Mouse (Mus musculus) limb, embryonic 11.5 days (tissue): ENCODE results near the gene Pop5. TPM values are rescaled to one million over a fixed set of nuclear protein-coding genes. Genes with fewer than 3 reads are reported as not detected.

Source experiments
- ATAC-seq: fragments of 200-750 bp; cut with Nextera tagmentation; 2 replicates; pipeline ENCODE4 v1.8.0; 2017; ENCODE audit warnings: low read depth; ENCODE audit not compliant: insufficient number of reproducible peaks, low FRiP score, low TSS enrichment
- DNase-seq: peaks from one replicate; pipeline ENCODE4 v3.0.0-alpha.2; 2015; ENCODE audit warnings: low spot score
- H3K27ac ChIP-seq: fragments of 300-500 bp; sonication (generic); replicated peaks from 2 replicates; pipeline ENCODE4 v1.5.1; 2014; ENCODE audit warnings: low read depth, mild to moderate bottlenecking, low read length
- H3K27me3 ChIP-seq: fragments of 300-500 bp; sonication (generic); 2 replicates; pipeline ENCODE4 v1.6.1; 2014; ENCODE audit warnings: mild to moderate bottlenecking, low read length, mixed read lengths; ENCODE audit not compliant: control insufficient read depth, insufficient read depth
- H3K36me3 ChIP-seq: fragments of 300-500 bp; sonication (generic); 2 replicates; pipeline ENCODE4 v1.6.1; 2014; ENCODE audit warnings: mild to moderate bottlenecking, low read length, moderate library complexity, mixed read lengths; ENCODE audit not compliant: control insufficient read depth, insufficient read depth
- H3K4me1 ChIP-seq: fragments of 300-500 bp; sonication (generic); 2 replicates; pipeline ENCODE4 v1.6.1; 2014; ENCODE audit warnings: low read length, mixed read lengths; ENCODE audit not compliant: control insufficient read depth, insufficient read depth
- H3K4me2 ChIP-seq: fragments of 300-500 bp; sonication (generic); 2 replicates; pipeline ENCODE4 v1.6.1; 2014; ENCODE audit warnings: low read depth, mild to moderate bottlenecking, moderate library complexity; ENCODE audit not compliant: severe bottlenecking
- H3K4me3 ChIP-seq: fragments of 300-500 bp; sonication (generic); 2 replicates; pipeline ENCODE4 v1.5.1; 2014; ENCODE audit warnings: low read depth, low read length
- H3K9ac ChIP-seq: fragments of 300-500 bp; sonication (generic); 2 replicates; pipeline ENCODE4 v1.6.1; 2014; ENCODE audit warnings: mild to moderate bottlenecking, low read length
- H3K9me3 ChIP-seq: fragments of 300-500 bp; sonication (generic); 2 replicates; pipeline ENCODE4 v1.6.1; 2016; ENCODE audit warnings: low read length; ENCODE audit not compliant: control insufficient read depth
- WGBS: fragments of 180-500 bp; shearing (Covaris S2); extraction: QIAGEN DNeasy Blood & Tissue Kit; methylation state at CpG from one replicate; pipeline ENCODE4 v1.1.7; 2014; 5-methylcytosine and 5-hydroxymethylcytosine counted together
- polyA plus RNA-seq: library from polyadenylated mRNA; unstranded; fragments of >200 nt; fragmentation: Nextera tagmentation; extraction: Ambion mirVana; gene quantifications from 2 replicates; pipeline ENCODE4 v1.2.1, GENCODE M21; 2014

The Pop5 gene
- polyA plus RNA-seq, 1 experiment from 2014 or later: 123 TPM

GRCm38 (mm10) chr5:115262502-115263291, 27.1 kb downstream of the Pop5 start:
- 92% methylated on average over 14 of the region's 14 CpGs for WGBS
- Histone ChIP-seq H3K9ac (no peak overlapping the region), H3K4me1 (peaks cover 4% of the 10 kb centered on the region; the same call in 1 of the 2 replicates), H3K27ac (no peak overlapping the region), H3K36me3 (peaks cover 19% of the 10 kb centered on the region), H3K27me3 (no peaks in the 10 kb centered on the region), H3K9me3 (no peaks in the 10 kb centered on the region), H3K4me3 (no peak overlapping the region), H3K4me2 (no peak overlapping the region)
- DNase-seq: no peak
- ATAC-seq: no peak

GRCm38 (mm10) chr5:115266340-115266739, 30.7 kb downstream of the Pop5 start:
- Histone ChIP-seq H3K4me2 (0 out of 2 replicates have a peak overlapping the region, but pooled peaks have one; percentile 10), H3K4me3 (no peak overlapping the region), H3K4me1 (peaks cover 7% of the 10 kb centered on the region), H3K27ac (0 out of 2 replicates have a peak overlapping the region, but pooled peaks have one; percentile 6), H3K9me3 (no peaks in the 10 kb centered on the region), H3K36me3 (peaks cover 7% of the 10 kb centered on the region), H3K27me3 (no peaks in the 10 kb centered on the region), H3K9ac (no peak overlapping the region)
- WGBS: 88% methylated on average over 5 of the region's 5 CpGs
- no peak for DNase-seq
- ATAC-seq: no peak

- Histone ChIP-seq H3K36me3 (peaks cover 7% of the 10 kb centered on the region), H3K9me3 (no peaks in the 10 kb centered on the region), H3K27ac (0 out of 2 replicates have a peak overlapping the region, but pooled peaks have one; percentile 6), H3K27me3 (no peaks in the 10 kb centered on the region), H3K4me1 (peaks cover 7% of the 10 kb centered on the region), H3K4me2 (no peak overlapping the region), H3K9ac (no peak overlapping the region), H3K4me3 (no peak overlapping the region)
- WGBS: 89% methylated on average over 8 of the region's 8 CpGs
- ATAC-seq (no peak), DNase-seq (no peak)
Measured at GRCm38 (mm10) chr5:115266787-115267468, 31.3 kb downstream of the Pop5 start.

- ATAC-seq (no peak), DNase-seq (no peak)
- no peak overlapping the region; the same call in 1 of the 2 replicates for H3K27ac ChIP-seq
- H3K27me3 ChIP-seq: no peaks in the 10 kb centered on the region
- no peak overlapping the region for H3K4me2 ChIP-seq
- H3K4me1 ChIP-seq: peaks cover 7% of the 10 kb centered on the region
- H3K4me3 ChIP-seq: no peak overlapping the region
- no peak overlapping the region for H3K9ac ChIP-seq
- 86% methylated on average over 3 of the region's 3 CpGs for WGBS
- peaks cover 7% of the 10 kb centered on the region for H3K36me3 ChIP-seq
- no peaks in the 10 kb centered on the region for H3K9me3 ChIP-seq
Measured at GRCm38 (mm10) chr5:115267469-115268045, 31.9 kb downstream of the Pop5 start.

- peaks cover 4% of the 10 kb centered on the region for H3K36me3 ChIP-seq
- no peak overlapping the region for H3K9ac ChIP-seq
- WGBS: 78% methylated on average over 3 of the region's 3 CpGs
- ATAC-seq: no peak
- peaks cover 7% of the 10 kb centered on the region for H3K4me1 ChIP-seq
- H3K4me2 ChIP-seq: no peak overlapping the region
- H3K27ac ChIP-seq: no peak overlapping the region
- no peak for DNase-seq
- H3K9me3 ChIP-seq: no peaks in the 10 kb centered on the region
- no peak overlapping the region for H3K4me3 ChIP-seq
- H3K27me3 ChIP-seq: no peaks in the 10 kb centered on the region
Measured at GRCm38 (mm10) chr5:115268266-115268665, 32.6 kb downstream of the Pop5 start.

- no peak overlapping the region for H3K4me2 ChIP-seq
- 96% methylated on average over 1 of the region's 1 CpGs for WGBS
Measured at GRCm38 (mm10) chr5:115269969-115270368, 34.3 kb downstream of the Pop5 start.

GRCm38 (mm10) chr5:115271931-115272811, 36.5 kb downstream of the Pop5 start:
- Histone ChIP-seq H3K9me3 (no peaks in the 10 kb centered on the region), H3K4me3 (peak overlapping the region; percentile 93), H3K9ac (peak overlapping the region; percentile 95), H3K4me1 (peaks cover 2% of the 10 kb centered on the region; the same call in 1 of the 2 replicates), H3K27ac (peak overlapping the region; percentile 63; the same call in 1 of the 2 replicates), H3K27me3 (no peaks in the 10 kb centered on the region), H3K36me3 (no peaks in the 10 kb centered on the region; the same call in 1 of the 2 replicates), H3K4me2 (peak overlapping the region; percentile 81)
- peak; percentile 4; the same call in 1 of the 2 replicates for ATAC-seq
- DNase-seq: peak; percentile 60
- WGBS: under 1% methylated on average over 74 of the region's 77 CpGs

More at GRCm38 (mm10) chr5:115269969-115270368, 34.3 kb downstream of the Pop5 start:
- Histone ChIP-seq H3K27me3 (no peaks in the 10 kb centered on the region), H3K4me1 (peaks cover 7% of the 10 kb centered on the region), H3K9me3 (no peaks in the 10 kb centered on the region), H3K4me3 (no peak overlapping the region), H3K9ac (no peak overlapping the region), H3K27ac (no peak overlapping the region), H3K36me3 (peaks cover 4% of the 10 kb centered on the region)
- ATAC-seq: no peak
- no peak for DNase-seq
